ENCODE assay signal across 8 mouse cellular contexts in the genomic region with DNA sequence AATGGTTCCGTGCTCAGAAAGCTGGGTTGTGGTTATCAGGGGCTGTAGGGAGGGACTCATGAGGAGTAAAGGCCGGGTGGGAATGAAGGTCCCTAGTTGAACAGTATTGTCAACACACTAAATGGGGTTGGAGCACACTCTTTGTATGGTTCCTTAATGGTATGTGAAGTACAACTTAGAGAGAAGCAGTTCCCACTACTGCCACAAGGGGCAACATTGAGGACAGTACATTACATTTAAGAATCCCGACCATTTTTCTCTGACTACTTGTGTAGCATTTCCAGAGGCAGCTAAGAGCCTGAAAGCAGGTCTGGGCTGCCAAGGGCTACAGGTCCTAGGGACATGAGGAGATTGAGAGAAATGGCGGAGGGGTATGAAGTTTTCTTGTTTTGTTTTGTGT. TPM values are rescaled to one million over a fixed set of nuclear protein-coding genes. Genes with fewer than 3 reads are reported as not detected.
DNase-seq lines count a peak whose midpoint lies in the region; ATAC-seq and TF ChIP-seq lines count a peak whose summit lies in the region.
"Had no signal": no experiment of that assay in that cellular context is flagged by ENCODE, and none has a peak within 500 bp of the region (broad histone marks: within the 10 kb centered on the region; RNA-seq: fewer than 3 reads in every experiment).

No protein-coding gene starts in this region.

- H3K9ac ChIP-seq in midbrain, embryonic 11.5 days (ENCODE audit: low read length) = no peak overlapping the region
- H3K9ac ChIP-seq in midbrain, embryonic 15.5 days = no peak overlapping the region
- H3K9ac ChIP-seq in hindbrain, postnatal 0 days (replicated peaks; ENCODE audit: low read length) = no peak overlapping the region
- H3K9ac ChIP-seq in lung, postnatal 0 days (replicated peaks; ENCODE audit: low read depth) = no peak overlapping the region

- ATAC-seq in midbrain, embryonic 11.5 days (ENCODE audit: low FRiP score) = peak; percentile 22; the same call in 1 of the 2 replicates
- ATAC-seq in midbrain, embryonic 15.5 days (replicated peaks) = no peak
- ATAC-seq in hindbrain, postnatal 0 days = no peak
- peak; percentile 49 for ATAC-seq in lung, postnatal 0 days

- DNase-seq in midbrain, embryonic 11.5 days (ENCODE audit: low spot score, missing footprints) = peak; percentile 96
- peak; percentile 56 for DNase-seq in T-cell, adult 2 months (ENCODE audit: low spot score)
- peak; percentile 86 for DNase-seq in hindbrain, postnatal 0 days (ENCODE audit: low spot score)
- peak; percentile 84 for DNase-seq in lung, postnatal 0 days (ENCODE audit: low spot score)

- peak; percentile 42 for TF ChIP-seq CTCF in cortical plate, adult 2 months (IDR thresholded peaks at IDR 0.05; ENCODE audit: extremely low read depth, insufficient read depth, low read length)
- peak; percentile 84 for TF ChIP-seq CTCF in hindbrain, postnatal 0 days (IDR thresholded peaks at IDR 0.05; ENCODE audit: low read depth)
- TF ChIP-seq CTCF in lung, postnatal 0 days (IDR thresholded peaks at IDR 0.05) = peak; percentile 87
- TF ChIP-seq CTCF in small intestine, adult 2 months (IDR thresholded peaks at IDR 0.05; ENCODE audit: extremely low read depth, insufficient read length, insufficient replicate concordance, low read depth, low read length) = peak; percentile 61; the same call in 1 of the 2 replicates

- H3K4me1 ChIP-seq in midbrain, embryonic 11.5 days (ENCODE audit: control insufficient read depth, insufficient read depth, low read length) = peaks cover 1% of the 10 kb centered on the region; the same call in 1 of the 2 replicates
- H3K4me1 ChIP-seq in midbrain, embryonic 15.5 days = no peaks in the 10 kb centered on the region
- no peaks in the 10 kb centered on the region for H3K4me1 ChIP-seq in cortical plate, adult 2 months (ENCODE audit: control insufficient read depth, insufficient read depth, low read length)
- H3K4me1 ChIP-seq in hindbrain, postnatal 0 days (ENCODE audit: insufficient read depth, low read length) = no peaks in the 10 kb centered on the region
- no peaks in the 10 kb centered on the region for H3K4me1 ChIP-seq in lung, postnatal 0 days (ENCODE audit: insufficient read depth, low read depth, low read length)
- H3K4me1 ChIP-seq in small intestine, adult 2 months (ENCODE audit: control insufficient read depth, insufficient read depth, insufficient read length, low read length) = peaks cover 4% of the 10 kb centered on the region; the same call in 1 of the 2 replicates

- TF ChIP-seq EP300 in lung, postnatal 0 days (IDR thresholded peaks at IDR 0.05) = no peak

- H3K36me3 ChIP-seq in midbrain, embryonic 11.5 days (ENCODE audit: control insufficient read depth, insufficient read depth, low read length) = no peaks in the 10 kb centered on the region
- H3K36me3 ChIP-seq in midbrain, embryonic 15.5 days (replicated peaks) = no peaks in the 10 kb centered on the region
- no peaks in the 10 kb centered on the region for H3K36me3 ChIP-seq in hindbrain, postnatal 0 days (ENCODE audit: insufficient read depth, low read length)
- H3K36me3 ChIP-seq in lung, postnatal 0 days (ENCODE audit: insufficient read depth, low read length) = no peaks in the 10 kb centered on the region
- H3K36me3 ChIP-seq in small intestine, adult 2 months (ENCODE audit: control insufficient read depth, insufficient read depth, low read length) = no peaks in the 10 kb centered on the region

- H3K27ac ChIP-seq in midbrain, embryonic 11.5 days (ENCODE audit: low read depth, low read length) = no peak overlapping the region
- H3K27ac ChIP-seq in midbrain, embryonic 15.5 days = no peak overlapping the region
- no peak overlapping the region for H3K27ac ChIP-seq in cortical plate, adult 2 months (ENCODE audit: insufficient read depth, low read length)
- H3K27ac ChIP-seq in hindbrain, postnatal 0 days = no peak overlapping the region
- no peak overlapping the region for H3K27ac ChIP-seq in lung, postnatal 0 days (ENCODE audit: low read length)
- H3K27ac ChIP-seq in small intestine, adult 2 months (ENCODE audit: insufficient read depth, low read depth, low read length) = no peak overlapping the region

- H3K4me2 ChIP-seq in midbrain, embryonic 11.5 days = no peak overlapping the region
- no peak overlapping the region for H3K4me2 ChIP-seq in midbrain, embryonic 15.5 days
- H3K4me2 ChIP-seq in hindbrain, postnatal 0 days (ENCODE audit: low read depth, low read length) = no peak overlapping the region
- H3K4me2 ChIP-seq in lung, postnatal 0 days (replicated peaks; ENCODE audit: low read depth, low read length) = no peak overlapping the region

- no peaks in the 10 kb centered on the region for H3K9me3 ChIP-seq in midbrain, embryonic 11.5 days (ENCODE audit: control insufficient read depth, low read length)
- H3K9me3 ChIP-seq in midbrain, embryonic 15.5 days = no peaks in the 10 kb centered on the region
- H3K9me3 ChIP-seq in hindbrain, postnatal 0 days (ENCODE audit: low read length) = no peaks in the 10 kb centered on the region
- no peaks in the 10 kb centered on the region for H3K9me3 ChIP-seq in lung, postnatal 0 days (ENCODE audit: low read length)

- no peaks in the 10 kb centered on the region for H3K27me3 ChIP-seq in midbrain, embryonic 11.5 days (ENCODE audit: control insufficient read depth, insufficient read depth, low read length)
- no peaks in the 10 kb centered on the region for H3K27me3 ChIP-seq in midbrain, embryonic 15.5 days (replicated peaks)
- no peaks in the 10 kb centered on the region for H3K27me3 ChIP-seq in hindbrain, postnatal 0 days (ENCODE audit: insufficient read depth, low read length)
- H3K27me3 ChIP-seq in lung, postnatal 0 days (replicated peaks; ENCODE audit: insufficient read depth, low read length) = no peaks in the 10 kb centered on the region
- H3K27me3 ChIP-seq in small intestine, adult 2 months (ENCODE audit: control insufficient read depth, insufficient read depth, low read length) = no peaks in the 10 kb centered on the region

- no peak overlapping the region for H3K4me3 ChIP-seq in midbrain, embryonic 11.5 days (ENCODE audit: low read depth, low read length)
- H3K4me3 ChIP-seq in midbrain, embryonic 15.5 days = no peak overlapping the region
- no peak overlapping the region for H3K4me3 ChIP-seq in cortical plate, adult 2 months (ENCODE audit: insufficient read depth, low read length)
- H3K4me3 ChIP-seq in hindbrain, postnatal 0 days (ENCODE audit: low read length) = no peak overlapping the region
- no peak overlapping the region for H3K4me3 ChIP-seq in lung, postnatal 0 days (ENCODE audit: low read depth, low read length)
- no peak overlapping the region for H3K4me3 ChIP-seq in small intestine, adult 2 months (ENCODE audit: low read depth, low read length)

- no peak for TF ChIP-seq POLR2A in cortical plate, adult 2 months (IDR thresholded peaks at IDR 0.05; ENCODE audit: extremely low read depth, insufficient read depth, low read length)
- TF ChIP-seq POLR2A in small intestine, adult 2 months (IDR thresholded peaks at IDR 0.05; ENCODE audit: low read depth, low read length) = no peak

- 27% methylated on average over 4 of the region's 4 CpGs for WGBS in midbrain, embryonic 11.5 days
- WGBS in midbrain, embryonic 15.5 days = 28% methylated on average over 4 of the region's 4 CpGs
- 26% methylated on average over 4 of the region's 4 CpGs for WGBS in hindbrain, postnatal 0 days
- 32% methylated on average over 4 of the region's 4 CpGs for WGBS in lung, postnatal 0 days
- whole genome bisulfite sequencing in small intestine, adult 2 months = 32% methylated on average over 4 of the region's 4 CpGs

RNA-seq across cellular contexts. Expression of a gene that starts 2.5 kb away (rescaled TPM):
- polyA plus RNA-seq in midbrain, embryonic 11.5 days (2014; fragmentation: Nextera tagmentation; extraction: Ambion mirVana) = not detected in 2 replicates
- polyA plus RNA-seq in midbrain, embryonic 15.5 days (2015; fragmentation: Nextera tagmentation; extraction: Ambion mirVana) = not detected in 2 replicates
- not detected in 2 replicates for polyA plus RNA-seq in cortical plate, adult 2 months (2012; rRNA removed)
- not detected in 2 replicates for total RNA-seq in hindbrain, postnatal 0 days (2014; rRNA removed)
- polyA plus RNA-seq in hindbrain, postnatal 0 days (2015; fragmentation: Nextera tagmentation; extraction: Ambion mirVana) = 0.25 and 0.48 TPM in 2 replicates
- polyA plus RNA-seq in lung, postnatal 0 days (2015; fragmentation: Nextera tagmentation; extraction: Ambion mirVana) = not detected in 2 replicates
- polyA plus RNA-seq in small intestine, adult 2 months (2012; rRNA removed) = 166 and 292 TPM in 2 replicates
- total RNA-seq: gastrocnemius, postnatal 36 days had no signal

RNA-seq across cellular contexts. Expression of a gene that starts 2.8 kb away (rescaled TPM):
- polyA plus RNA-seq in midbrain, embryonic 11.5 days (2014; fragmentation: Nextera tagmentation; extraction: Ambion mirVana) = 0.41 and 0.81 TPM in 2 replicates
- polyA plus RNA-seq in midbrain, embryonic 15.5 days (2015; fragmentation: Nextera tagmentation; extraction: Ambion mirVana) = 1.4 and 1.6 TPM in 2 replicates
- polyA plus RNA-seq in cortical plate, adult 2 months (2012; rRNA removed) = 0.23 and 0.29 TPM in 2 replicates
- 0.37 TPM in 1 of 2 replicates, not detected in the other for total RNA-seq in hindbrain, postnatal 0 days (2014; rRNA removed)
- polyA plus RNA-seq in hindbrain, postnatal 0 days (2015; fragmentation: Nextera tagmentation; extraction: Ambion mirVana) = 0.90 and 1.3 TPM in 2 replicates
- polyA plus RNA-seq in lung, postnatal 0 days (2015; fragmentation: Nextera tagmentation; extraction: Ambion mirVana) = 0.40 and 0.63 TPM in 2 replicates
- 0.56 and 3.4 TPM in 2 replicates for polyA plus RNA-seq in small intestine, adult 2 months (2012; rRNA removed)

RNA-seq across cellular contexts. Expression of a gene that starts 5.3 kb away (rescaled TPM):
- polyA plus RNA-seq in midbrain, embryonic 11.5 days (2014; fragmentation: Nextera tagmentation; extraction: Ambion mirVana) = 0.27 TPM in 1 of 2 replicates, not detected in the other
- polyA plus RNA-seq in midbrain, embryonic 15.5 days (2015; fragmentation: Nextera tagmentation; extraction: Ambion mirVana) = 0.15 and 0.22 TPM in 2 replicates
- not detected in 2 replicates for polyA plus RNA-seq in cortical plate, adult 2 months (2012; rRNA removed)
- total RNA-seq in hindbrain, postnatal 0 days (2014; rRNA removed) = not detected in 2 replicates
- not detected in 2 replicates for polyA plus RNA-seq in hindbrain, postnatal 0 days (2015; fragmentation: Nextera tagmentation; extraction: Ambion mirVana)
- not detected in 2 replicates for polyA plus RNA-seq in lung, postnatal 0 days (2015; fragmentation: Nextera tagmentation; extraction: Ambion mirVana)
- polyA plus RNA-seq in small intestine, adult 2 months (2012; rRNA removed) = 0.27 and 0.77 TPM in 2 replicates
- total RNA-seq: gastrocnemius, postnatal 36 days had no signal

RNA-seq across cellular contexts. Expression of a gene that starts 12.2 kb away (rescaled TPM):
- polyA plus RNA-seq in midbrain, embryonic 11.5 days (2014; fragmentation: Nextera tagmentation; extraction: Ambion mirVana) = 1,062 and 1,170 TPM in 2 replicates
- 1,171 and 1,223 TPM in 2 replicates for polyA plus RNA-seq in midbrain, embryonic 15.5 days (2015; fragmentation: Nextera tagmentation; extraction: Ambion mirVana)
- polyA plus RNA-seq in cortical plate, adult 2 months (2012; rRNA removed) = 547 and 628 TPM in 2 replicates
- 755 and 1,410 TPM in 2 replicates for total RNA-seq in hindbrain, postnatal 0 days (2014; rRNA removed)
- polyA plus RNA-seq in hindbrain, postnatal 0 days (2015; fragmentation: Nextera tagmentation; extraction: Ambion mirVana) = 1,482 and 1,504 TPM in 2 replicates
- 803 and 893 TPM in 2 replicates for polyA plus RNA-seq in lung, postnatal 0 days (2015; fragmentation: Nextera tagmentation; extraction: Ambion mirVana)
- 352 and 591 TPM in 2 replicates for polyA plus RNA-seq in small intestine, adult 2 months (2012; rRNA removed)

RNA-seq across cellular contexts. Expression of a gene that starts 26.7 kb away (rescaled TPM):
- polyA plus RNA-seq in midbrain, embryonic 11.5 days (2014; fragmentation: Nextera tagmentation; extraction: Ambion mirVana) = not detected in 2 replicates
- not detected in 2 replicates for polyA plus RNA-seq in midbrain, embryonic 15.5 days (2015; fragmentation: Nextera tagmentation; extraction: Ambion mirVana)
- polyA plus RNA-seq in cortical plate, adult 2 months (2012; rRNA removed) = not detected in 2 replicates
- not detected in 2 replicates for total RNA-seq in hindbrain, postnatal 0 days (2014; rRNA removed)
- not detected in 2 replicates for polyA plus RNA-seq in hindbrain, postnatal 0 days (2015; fragmentation: Nextera tagmentation; extraction: Ambion mirVana)
- not detected in 2 replicates for polyA plus RNA-seq in lung, postnatal 0 days (2015; fragmentation: Nextera tagmentation; extraction: Ambion mirVana)
- polyA plus RNA-seq in small intestine, adult 2 months (2012; rRNA removed) = not detected in 2 replicates
- total RNA-seq: gastrocnemius, postnatal 36 days had no signal

Comparison
In these comparisons a context has a peak if more than half of its experiments do, and no peak if none do; other contexts are left out.
1. ATAC-seq: peak in midbrain, embryonic 11.5 days (single experiment) and lung, postnatal 0 days (single experiment); none in midbrain, embryonic 15.5 days (single experiment) and hindbrain, postnatal 0 days (single experiment).
2. RNA of a gene that starts 2.5 kb away (polyA plus RNA-seq): 166 to 292 TPM in small intestine, adult 2 months; 0.25 to 0.48 TPM in hindbrain, postnatal 0 days, not detected in cortical plate, adult 2 months, not detected in midbrain, embryonic 15.5 days, not detected in midbrain, embryonic 11.5 days and not detected in lung, postnatal 0 days; every median in the first group is over 100 times any median in the second.
3. Peak in every context shown above with its lines, with median percentiles within 50 percentile points of each other: DNase-seq and CTCF ChIP-seq.